Mouse (Mus musculus) kidney, postnatal 10 days (tissue): ENCODE results near the gene Tmc5.

ENCODE experiments used
- DNase-seq: peaks from one replicate; pipeline ENCODE4 v3.0.0; 2021; ENCODE audit warnings: mixed read lengths

Tmc5 gene

GRCm38 (mm10) chr7:118697168-118697567 is 100.1 kb downstream of the Tmc5 start:
- no peak for DNase-seq

- DNase-seq: no peak
Measured at GRCm38 (mm10) chr7:118698882-118699281, 101.8 kb downstream of the Tmc5 start.

- DNase-seq: no peak
Measured at GRCm38 (mm10) chr7:118703144-118703561, 106.1 kb downstream of the Tmc5 start.

- no peak for DNase-seq
Measured at GRCm38 (mm10) chr7:118704001-118704850, 107.1 kb downstream of the Tmc5 start.

GRCm38 (mm10) chr7:118705101-118705961 is 108.2 kb downstream of the Tmc5 start, which contains the start of gene Gde1:
TSS of gene Gde1 (minus strand) at chr7:118705778.
- peak; percentile 95 for DNase-seq

- peak; percentile 28 for DNase-seq
Measured at GRCm38 (mm10) chr7:118706051-118706450, 109.0 kb downstream of the Tmc5 start.

- no peak for DNase-seq
Measured at GRCm38 (mm10) chr7:118706488-118706887, 109.4 kb downstream of the Tmc5 start.

GRCm38 (mm10) chr7:118707216-118707615 is 110.1 kb downstream of the Tmc5 start:
- no peak for DNase-seq

GRCm38 (mm10) chr7:118708002-118708401 is 110.9 kb downstream of the Tmc5 start:
- DNase-seq: peak; percentile 64

GRCm38 (mm10) chr7:118710776-118711175 is 113.7 kb downstream of the Tmc5 start:
- DNase-seq: no peak

- DNase-seq: peak; percentile 94
Measured at GRCm38 (mm10) chr7:118712228-118713173, 115.4 kb downstream of the Tmc5 start, which contains the start of gene Ccp110. TSS of gene Ccp110 (plus strand) at chr7:118712552.

- DNase-seq: no peak
Measured at GRCm38 (mm10) chr7:118714873-118715272, 117.8 kb downstream of the Tmc5 start.

- DNase-seq: no peak
Measured at GRCm38 (mm10) chr7:118718066-118718465, 121.0 kb downstream of the Tmc5 start.

- DNase-seq: no peak
Measured at GRCm38 (mm10) chr7:118723927-118724326, 126.8 kb downstream of the Tmc5 start.
